Mouse (Mus musculus): ENCODE measurements around the gene Zfp963.

DNA sequence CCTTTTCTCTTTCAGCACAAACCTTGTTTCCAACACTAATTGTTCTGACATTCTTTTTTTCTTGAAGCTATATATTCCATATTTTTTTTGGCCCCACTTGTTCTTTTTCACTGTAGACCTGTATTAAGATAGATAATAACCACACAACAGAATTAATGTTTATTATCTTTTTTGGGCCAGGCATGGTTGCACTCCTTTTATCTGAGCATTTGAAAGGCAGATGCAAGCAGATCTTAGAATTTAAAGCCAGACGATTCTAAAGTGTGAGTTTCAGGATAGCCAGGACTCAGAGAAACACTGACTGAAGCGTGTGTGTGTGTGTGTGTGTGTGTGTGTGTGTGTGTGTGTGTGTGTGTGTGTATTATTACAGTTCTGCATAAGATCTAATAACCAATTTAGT, 2.7 kb upstream of the Zfp963 start:
- TF ChIP-seq CTCF (IDR thresholded peaks at IDR 0.05; ENCODE audit: extremely low read depth, insufficient read depth, insufficient read length, insufficient replicate concordance) (no peak), POLR2A (IDR thresholded peaks at IDR 0.05; ENCODE audit: low read depth, low read length) (no peak)

All from spleen, adult 2 months (tissue).